Mouse (Mus musculus) MEL (cell line): Measurements from ENCODE around the gene Itpr2. TPM values are rescaled to one million over a fixed set of nuclear protein-coding genes. Genes with fewer than 3 reads are reported as not detected.

Source experiments
- DNase-seq: peaks from one replicate; pipeline ENCODE4 v3.0.0; 2011; ENCODE audit warnings: low read depth, low spot score
- H3K27ac ChIP-seq: 2 replicates; pipeline ENCODE4 v1.5.1; 2012; ENCODE audit warnings: low read depth, mild to moderate bottlenecking, control low read depth, low read length, moderate library complexity; ENCODE audit not compliant: control insufficient read depth
- H3K27me3 ChIP-seq, 2 experiments: fragments of 150-350 bp in 1 of 2; sonication (generic) in 1 of 2; 2 replicates each; pipeline ENCODE4 v1.6.1; 2012; ENCODE audit warnings: low read length in 2 of 2, mild to moderate bottlenecking in 2 of 2, improper control_type of control experiment in 1 of 2, moderate library complexity in 1 of 2; ENCODE audit not compliant: insufficient read depth in 2 of 2, control insufficient read depth in 1 of 2
- H3K36me3 ChIP-seq, 2 experiments: 2 replicates each; pipeline ENCODE4 v1.6.1; 2012 to 2014; ENCODE audit warnings: low read length in 2 of 2, improper control_type of control experiment in 1 of 2, inconsistent platforms in 1 of 2, mild to moderate bottlenecking in 1 of 2; ENCODE audit not compliant: insufficient read depth in 2 of 2, control insufficient read depth in 1 of 2
- H3K4me1 ChIP-seq, 2 experiments: fragments of 150-350 bp in 1 of 2; sonication (generic) in 1 of 2; 2 replicates each; pipeline ENCODE4 v1.6.1; 2012; ENCODE audit warnings: low read length in 2 of 2, improper control_type of control experiment in 1 of 2, mild to moderate bottlenecking in 1 of 2; ENCODE audit not compliant: insufficient read depth in 2 of 2, control insufficient read depth in 1 of 2
- H3K4me3 ChIP-seq, 2 experiments: fragments of 150-350 bp in 1 of 2; sonication (generic) in 1 of 2; 2 replicates each; pipeline ENCODE4 v1.5.1; 2012; ENCODE audit warnings: low read depth in 2 of 2, low read length in 2 of 2, mild to moderate bottlenecking in 2 of 2, moderate library complexity in 2 of 2, control low read depth in 1 of 2, improper control_type of control experiment in 1 of 2; ENCODE audit not compliant: control insufficient read depth in 1 of 2, insufficient read depth in 1 of 2
- H3K79me2 ChIP-seq: 2 replicates; pipeline ENCODE4 v1.6.1; 2012; ENCODE audit warnings: mild to moderate bottlenecking, low read length, moderate library complexity; ENCODE audit not compliant: control insufficient read depth, poor library complexity, insufficient read depth
- H3K9ac ChIP-seq: 2 replicates; pipeline ENCODE4 v1.6.1; 2012; ENCODE audit warnings: low read depth, mild to moderate bottlenecking, control low read depth, low read length, moderate library complexity; ENCODE audit not compliant: control insufficient read depth, poor library complexity, severe bottlenecking
- H3K9me3 ChIP-seq: fragments of 150-350 bp; sonication (generic); replicated peaks from 2 replicates; pipeline ENCODE4 v1.6.1; 2012; ENCODE audit warnings: mild to moderate bottlenecking, low read length, improper control_type of control experiment, moderate library complexity; ENCODE audit not compliant: insufficient read depth
- BHLHE40 ChIP-seq: IDR thresholded peaks from 2 replicates; pipeline ENCODE4 v1.6.1; 2012; ENCODE audit warnings: low read depth, mild to moderate bottlenecking, inconsistent platforms, low read length, improper control_type of control experiment, borderline replicate concordance
- CHD1 ChIP-seq: IDR thresholded peaks from 2 replicates; pipeline ENCODE4 v1.6.1; 2012; ENCODE audit warnings: low read depth, mild to moderate bottlenecking, inconsistent platforms, low read length, improper control_type of control experiment
- CTCF ChIP-seq, 3 experiments: IDR thresholded peaks in 2 of 3; conservative IDR thresholded peaks in 1 of 3; 2 replicates each; pipeline ENCODE4 v1.5.1; 2011 to 2012; ENCODE audit warnings: low read length in 3 of 3, low read depth in 2 of 3, mild to moderate bottlenecking in 2 of 3, improper control_type of control experiment in 1 of 3, inconsistent platforms in 1 of 3, mixed read lengths in 1 of 3, moderate library complexity in 1 of 3; ENCODE audit not compliant: control insufficient read depth in 1 of 3, insufficient read depth in 1 of 3, poor library complexity in 1 of 3, severe bottlenecking in 1 of 3
- ETS1 ChIP-seq: IDR thresholded peaks from 2 replicates; pipeline ENCODE4 v1.6.1; 2012; ENCODE audit warnings: low read depth, mild to moderate bottlenecking, inconsistent platforms, low read length, improper control_type of control experiment, moderate library complexity
- GABPA ChIP-seq: IDR thresholded peaks from 2 replicates; pipeline ENCODE4 v1.6.1; 2012; ENCODE audit warnings: low read depth, mild to moderate bottlenecking, inconsistent platforms, low read length, improper control_type of control experiment, moderate library complexity
- HCFC1 ChIP-seq: IDR thresholded peaks from 2 replicates; pipeline ENCODE4 v1.6.1; 2012; ENCODE audit warnings: low read depth, mild to moderate bottlenecking, inconsistent platforms, low read length, improper control_type of control experiment, moderate library complexity
- JUND ChIP-seq: IDR thresholded peaks from 2 replicates; pipeline ENCODE4 v1.6.1; 2011; ENCODE audit warnings: low read depth, mild to moderate bottlenecking, improper control_type of control experiment, low read length
- KAT2A ChIP-seq: conservative IDR thresholded peaks from 2 replicates; pipeline ENCODE4 v1.6.1; 2012; ENCODE audit warnings: low read depth, low read length, improper control_type of control experiment, inconsistent platforms
- MEF2A ChIP-seq: IDR thresholded peaks from 2 replicates; pipeline ENCODE4 v1.6.1; 2014; ENCODE audit warnings: low read depth, mild to moderate bottlenecking, inconsistent platforms, low read length, improper control_type of control experiment; ENCODE audit not compliant: poor library complexity, insufficient replicate concordance, severe bottlenecking; ENCODE audit errors: extremely low read depth
- MYB ChIP-seq: IDR thresholded peaks from 2 replicates; pipeline ENCODE4 v1.6.1; 2011; ENCODE audit warnings: mild to moderate bottlenecking, low read depth, low read length, improper control_type of control experiment
- NRF1 ChIP-seq: IDR thresholded peaks from 2 replicates; pipeline ENCODE4 v1.6.1; 2014; ENCODE audit warnings: low read depth, mild to moderate bottlenecking, inconsistent platforms, low read length, improper control_type of control experiment, moderate library complexity; ENCODE audit not compliant: poor library complexity, insufficient read depth, severe bottlenecking
- POLR2AphosphoS2 ChIP-seq: IDR thresholded peaks from 2 replicates; pipeline ENCODE4 v1.6.1; 2011; ENCODE audit warnings: low read length, improper control_type of control experiment
- POLR2AphosphoS5 ChIP-seq: IDR thresholded peaks from 2 replicates; pipeline ENCODE4 v1.6.1; 2012; ENCODE audit warnings: low read depth, borderline replicate concordance, mild to moderate bottlenecking, inconsistent platforms, low read length, moderate library complexity, mixed read lengths
- RAD21 ChIP-seq: IDR thresholded peaks from 2 replicates; pipeline ENCODE4 v1.6.1; 2011; ENCODE audit warnings: mild to moderate bottlenecking, low read depth, low read length, improper control_type of control experiment
- RCOR1 ChIP-seq: IDR thresholded peaks from 2 replicates; pipeline ENCODE4 v1.6.1; 2012; ENCODE audit warnings: low read depth, mild to moderate bottlenecking, inconsistent platforms, low read length, improper control_type of control experiment
- TBP ChIP-seq: IDR thresholded peaks from 2 replicates; pipeline ENCODE4 v1.8.0; 2011; ENCODE audit warnings: low read depth, low read length, improper control_type of control experiment
- TCF12 ChIP-seq: IDR thresholded peaks from 2 replicates; pipeline ENCODE4 v1.6.1; 2014; ENCODE audit warnings: low read depth, mild to moderate bottlenecking, inconsistent platforms, low read length, improper control_type of control experiment, moderate library complexity
- UBTF ChIP-seq: IDR thresholded peaks from 2 replicates; pipeline ENCODE4 v1.6.1; 2012; ENCODE audit warnings: low read depth, mild to moderate bottlenecking, inconsistent platforms, low read length, improper control_type of control experiment, moderate library complexity, borderline replicate concordance; ENCODE audit not compliant: insufficient read depth
- USF1 ChIP-seq: IDR thresholded peaks from 2 replicates; pipeline ENCODE4 v1.6.1; 2014; ENCODE audit warnings: low read depth, mild to moderate bottlenecking, inconsistent platforms, low read length, improper control_type of control experiment, moderate library complexity
- USF2 ChIP-seq, 2 experiments: IDR thresholded peaks; 2 replicates each; pipeline ENCODE4 v1.6.1; 2011 to 2012; ENCODE audit warnings: improper control_type of control experiment in 2 of 2, low read length in 2 of 2, borderline replicate concordance in 1 of 2, inconsistent platforms in 1 of 2, low read depth in 1 of 2, mild to moderate bottlenecking in 1 of 2; ENCODE audit not compliant: insufficient read depth in 1 of 2
- ZKSCAN1 ChIP-seq: IDR thresholded peaks from 2 replicates; pipeline ENCODE4 v1.6.1; 2012; ENCODE audit warnings: low read depth, mild to moderate bottlenecking, inconsistent platforms, low read length, improper control_type of control experiment, moderate library complexity
- ZMIZ1 ChIP-seq: IDR thresholded peaks from 2 replicates; pipeline ENCODE4 v1.6.1; 2012; ENCODE audit warnings: low read depth, mild to moderate bottlenecking, inconsistent platforms, low read length, improper control_type of control experiment, moderate library complexity
- ZNF384 ChIP-seq: IDR thresholded peaks from 2 replicates; pipeline ENCODE4 v1.6.1; 2012; ENCODE audit warnings: low read depth, mild to moderate bottlenecking, inconsistent platforms, low read length, improper control_type of control experiment
- polyA plus RNA-seq, 2 experiments: library from polyadenylated mRNA; stranded (reverse) in 1 of 2; unstranded in 1 of 2; fragments of >175 nt in 1 of 2; fragments of >200 nt in 1 of 2; gene quantifications; 2 replicates each; pipeline versions ENCODE4 v1.2.1 to v1.2.4; 2012; ENCODE audit warnings: low replicate concordance in 2 of 2, low read depth in 1 of 2; ENCODE audit not compliant: insufficient read length in 2 of 2, insufficient read depth in 1 of 2, missing spikeins in 1 of 2
- total RNA-seq: library from RNA; depleted of rRNA; stranded (reverse); fragments of 300-350 nt; gene quantifications from 2 replicates; pipeline ENCODE4 v1.2.3, GENCODE M21; 2012

The Itpr2 gene
- total and polyA plus RNA-seq, 3 experiments = 1.5 to 3.0 TPM; not detected in 1

DNA sequence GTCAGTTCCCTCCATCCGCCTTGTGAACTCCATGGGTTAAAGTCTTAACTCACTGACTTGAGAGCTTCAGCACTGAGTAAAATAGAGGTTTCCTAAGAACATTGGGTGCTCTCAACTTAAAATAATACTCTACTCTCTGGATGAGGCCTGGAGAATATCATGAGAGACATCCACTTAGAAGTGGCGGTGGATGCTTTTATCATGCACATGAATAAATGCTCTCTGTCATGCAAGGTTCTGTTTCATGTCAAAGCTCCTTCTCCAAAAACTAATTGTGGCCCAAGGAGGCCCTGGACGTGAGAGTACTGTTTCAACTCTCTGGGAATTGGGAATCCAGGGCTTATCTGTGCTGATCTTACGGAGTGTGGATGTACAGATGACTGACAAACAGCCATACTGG, 35.1 kb upstream of the Itpr2 start:
- Histone ChIP-seq H3K9ac (no peak overlapping the region), H3K36me3 (no peaks in the 10 kb centered on the region), H3K4me1 (no peaks in the 10 kb centered on the region), H3K4me3 (no peak overlapping the region), H3K27me3 (no peaks in the 10 kb centered on the region; a peak in 1 of 4 replicates), H3K9me3 (no peaks in the 10 kb centered on the region), H3K27ac (no peak overlapping the region), H3K79me2 (no peaks in the 10 kb centered on the region)
- no peak for TF ChIP-seq USF1
- no peak for TF ChIP-seq NRF1
- no peak for TF ChIP-seq ZKSCAN1
- DNase-seq = no peak

DNA sequence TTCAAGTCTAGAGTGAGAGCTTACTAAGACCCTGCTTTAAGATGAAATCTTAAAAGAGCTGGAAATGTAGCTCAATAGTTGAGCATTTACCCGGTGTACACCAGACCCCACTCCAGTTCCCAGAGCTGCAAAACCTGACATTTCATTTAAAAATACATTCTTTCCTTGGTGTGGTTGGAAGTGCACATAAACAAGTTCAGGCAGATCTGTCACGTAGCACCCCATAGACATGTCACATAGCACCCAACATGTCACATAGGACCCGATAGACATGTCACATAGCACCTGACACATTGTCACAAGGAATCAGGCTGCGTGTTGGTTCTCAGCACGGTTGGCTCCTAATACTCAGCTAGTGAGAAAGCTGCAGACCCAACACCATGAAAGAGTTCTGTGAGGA, 33.5 kb upstream of the Itpr2 start:
- Histone ChIP-seq H3K79me2 (no peaks in the 10 kb centered on the region), H3K36me3 (no peaks in the 10 kb centered on the region), H3K27ac (no peak overlapping the region), H3K9me3 (no peaks in the 10 kb centered on the region), H3K4me1 (no peaks in the 10 kb centered on the region), H3K4me3 (no peak overlapping the region), H3K9ac (no peak overlapping the region), H3K27me3 (no peaks in the 10 kb centered on the region)
- DNase-seq = no peak
- TF ChIP-seq BHLHE40 (no peak), JUND (no peak), RCOR1 (no peak), GABPA (no peak), USF1 (no peak), KAT2A (no peak), TBP (no peak), MYB (no peak), ETS1 (no peak), CTCF (IDR thresholded peaks at IDR 0.05 in 2 of 3, conservative IDR thresholded peaks at IDR 0.05 in 1 of 3; ENCODE audit: control insufficient read depth in 1 of 3, insufficient read depth in 1 of 3, low read depth in 2 of 3, low read length in 3 of 3, poor library complexity in 1 of 3, severe bottlenecking in 1 of 3) (no peak), ZMIZ1 (no peak), ZNF384 (no peak)

- Histone ChIP-seq H3K9ac (no peak overlapping the region), H3K4me3 (no peak overlapping the region), H3K27ac (no peak overlapping the region), H3K36me3 (no peaks in the 10 kb centered on the region), H3K9me3 (no peaks in the 10 kb centered on the region), H3K27me3 (peaks cover 0 to 3% of the 10 kb centered on the region in 2 experiments; a peak in 2 of 4 replicates), H3K79me2 (no peaks in the 10 kb centered on the region), H3K4me1 (no peaks in the 10 kb centered on the region)
- TF ChIP-seq TCF12 = no peak
- TF ChIP-seq RAD21 = no peak
- TF ChIP-seq MEF2A = no peak
- no peak for TF ChIP-seq HCFC1
- TF ChIP-seq UBTF = no peak
- TF ChIP-seq ZKSCAN1 = no peak
- no peak for TF ChIP-seq POLR2AphosphoS5
- no peak for TF ChIP-seq ZMIZ1
- no peak for TF ChIP-seq USF2 (IDR thresholded peaks at IDR 0.05; ENCODE audit: borderline replicate concordance in 1 of 2, insufficient read depth in 1 of 2, low read depth in 1 of 2, low read length in 2 of 2)
- TF ChIP-seq CHD1 = no peak
- TF ChIP-seq TBP = no peak
- no peak for TF ChIP-seq POLR2AphosphoS2
- DNase-seq = no peak
Measured at GRCm38 (mm10) chr6:146533146-146533545, 31.1 kb upstream of the Itpr2 start.
